Mouse (Mus musculus): ENCODE measurements at regions not wholly inside any gene's neighbourhood (a gene's known extent, or its start where the extent isn't known, plus 50 kb on each side); places are given as distances from the start of the nearest gene placed in this dataset.

DNA sequence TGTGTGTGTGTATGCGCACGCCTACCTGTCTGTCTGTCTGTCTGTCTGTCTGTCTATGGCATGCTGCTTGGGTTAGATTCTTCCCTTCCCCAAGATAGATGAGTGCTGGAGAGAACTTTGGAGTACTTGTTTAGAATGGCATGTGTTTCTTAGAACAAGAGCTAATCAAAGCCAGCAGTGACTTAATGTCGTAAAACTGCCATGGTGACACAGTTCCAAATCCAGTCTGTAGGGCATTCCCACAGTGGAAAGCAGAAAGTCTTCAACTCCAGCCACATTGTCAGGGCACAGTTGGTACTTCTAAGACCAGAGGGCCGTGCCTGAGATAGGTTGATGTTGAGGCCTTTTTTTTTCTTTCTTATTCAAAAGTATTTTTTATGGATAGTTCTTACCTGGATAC is 95.6 kb downstream of the Gm10604 start:
- TF ChIP-seq POLR2A (IDR thresholded peaks at IDR 0.05; ENCODE audit: borderline replicate concordance, insufficient read depth, low read length) (no peak), CTCF (IDR thresholded peaks at IDR 0.05; ENCODE audit: borderline replicate concordance, insufficient read depth, low read depth, low read length) (no peak)

Measured in cerebellum, adult 2 months (tissue).